Mouse (Mus musculus): ENCODE measurements around the gene Krtap17-1. TPM values are rescaled to one million over a fixed set of nuclear protein-coding genes. Genes with fewer than 3 reads are reported as not detected.

Krtap17-1 gene
- total RNA-seq (2023) = not detected

DNA sequence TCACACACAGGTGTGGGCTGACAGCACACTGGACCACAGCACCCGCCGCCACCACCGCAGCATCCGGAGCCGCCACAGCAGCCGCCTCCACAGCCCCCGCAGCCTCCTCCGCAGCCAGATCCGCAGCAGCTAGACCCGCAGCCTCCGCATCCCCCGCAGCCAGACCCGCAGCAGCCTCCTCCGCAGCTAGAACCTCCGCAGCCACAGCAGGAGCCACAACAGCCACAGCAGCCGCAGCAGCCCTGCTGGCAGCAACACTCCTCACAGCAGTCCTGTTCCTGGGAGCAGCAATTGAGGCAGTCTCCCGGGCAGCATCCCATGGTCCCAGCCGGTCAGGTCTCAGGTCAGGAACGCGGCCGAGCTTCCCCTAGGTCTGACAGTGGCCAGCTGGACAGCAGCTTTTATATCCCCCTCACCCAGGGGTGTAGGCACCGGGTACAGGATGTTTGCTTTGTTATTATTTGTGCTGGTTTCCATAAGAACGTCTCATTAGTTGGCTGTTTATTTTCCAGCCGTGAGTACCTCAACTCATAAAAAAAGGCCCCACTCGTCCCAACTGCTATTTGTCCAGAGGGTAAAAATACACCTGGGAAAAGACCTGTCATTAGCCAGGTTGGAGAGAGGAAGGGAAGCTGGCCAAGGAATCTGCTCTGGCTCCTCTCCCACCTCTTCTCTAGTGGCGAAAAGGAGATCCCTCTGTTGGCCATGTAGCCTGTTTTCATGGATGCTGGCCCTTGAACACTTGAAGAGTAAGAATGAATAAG lies at the start of gene Krtap17-1:
TSS of gene Krtap17-1 (minus strand) at position 375 of the 764 bp plus-strand sequence.

GRCm38 (mm10) chr11:100041454-100041853 lies 47.7 kb upstream of the Krtap17-1 start, which contains the start of gene Krt34:
TSS of gene Krt34 (minus strand) at chr11:100041554.

DNA sequence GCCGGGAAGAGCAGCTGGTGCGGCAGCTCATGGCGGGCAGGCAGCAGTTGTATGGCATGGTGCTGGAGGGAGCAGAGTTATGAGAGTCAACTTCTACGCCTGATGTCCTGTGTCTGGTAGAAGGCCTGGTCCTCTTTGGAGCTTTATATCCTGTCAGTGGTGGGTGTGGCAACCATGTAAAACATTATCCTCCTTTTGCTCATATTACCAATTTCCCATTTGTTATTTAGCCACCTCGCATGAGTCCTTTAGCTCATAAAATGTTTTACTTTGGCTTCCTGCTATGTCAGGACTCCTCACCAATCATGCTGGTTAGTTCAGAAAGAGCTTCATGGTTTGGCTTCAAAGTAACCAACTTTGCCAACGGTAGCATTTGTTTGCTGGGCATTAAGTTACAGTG lies 36.0 kb upstream of the Krtap17-1 start, which contains the start of gene Krt33b:
TSS of gene Krt33b (minus strand) at position 101 of the 400 bp plus-strand sequence.

GRCm38 (mm10) chr11:100016112-100016511 lies 22.3 kb upstream of the Krtap17-1 start, which contains the start of gene Krt33a:
TSS of gene Krt33a (minus strand) at chr11:100016212.

DNA sequence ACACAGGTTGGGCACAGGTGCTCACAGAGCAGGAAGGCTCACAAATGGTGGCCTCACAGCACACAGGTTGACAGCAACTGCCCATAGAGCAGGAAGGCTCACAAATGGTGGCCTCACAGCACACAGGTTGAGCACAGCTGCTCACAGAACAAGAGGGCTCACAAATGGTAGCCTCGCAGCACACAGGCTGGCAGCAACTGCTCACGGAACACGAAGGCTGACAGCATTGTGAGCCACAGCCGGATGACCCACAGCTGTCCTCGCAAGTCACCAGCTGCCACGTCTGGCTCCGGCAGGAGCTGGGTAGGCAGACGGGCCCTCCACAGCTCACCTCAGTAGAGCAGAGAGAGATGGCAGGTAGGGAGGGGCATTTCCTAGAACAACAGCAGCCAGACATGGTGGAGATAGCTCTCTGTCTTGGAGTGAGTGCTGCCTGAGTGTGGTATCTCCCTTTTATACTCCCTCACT lies 7.6 kb downstream of the Krtap17-1 start, which contains the start of gene Krtap16-1:
TSS of gene Krtap16-1 (minus strand) at position 418 of the 468 bp plus-strand sequence.

GRCm38 (mm10) chr11:99978953-99979352 lies 14.8 kb downstream of the Krtap17-1 start, which contains the start of gene Krtap29-1:
TSS of gene Krtap29-1 (minus strand) at chr11:99979053.

DNA sequence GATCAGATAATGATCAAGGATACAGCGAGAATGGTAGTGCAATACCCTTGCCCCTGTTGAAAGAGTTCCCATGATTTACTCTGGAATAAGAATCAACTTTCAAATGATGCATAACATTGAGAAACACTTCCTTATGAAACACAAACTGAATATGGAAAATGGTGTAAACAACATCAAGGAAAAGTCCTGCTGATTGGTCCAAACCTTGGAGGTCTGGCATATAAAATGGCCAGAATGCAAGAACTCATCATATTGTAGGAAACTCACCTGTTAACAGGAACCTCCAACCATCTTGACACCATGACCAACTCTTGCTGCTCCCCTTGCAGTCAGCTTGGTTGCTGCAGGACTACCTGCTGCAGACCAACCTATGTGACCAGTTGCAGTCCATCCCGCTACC lies 45.6 kb downstream of the Krtap17-1 start, which contains the start of gene Krtap9-5:
TSS of gene Krtap9-5 (plus strand) at position 301 of the 400 bp plus-strand sequence.

Other genes with a start within 250 kb of the Krtap17-1 start
- gene Gm11595, start 221.1 kb downstream of the Krtap17-1 start, total RNA-seq (2023) = not detected
- gene Krtap4-8, start 213.3 kb downstream of the Krtap17-1 start, total RNA-seq (2023) = not detected
- not detected for gene Krtap4-9, start 208.8 kb downstream of the Krtap17-1 start, total RNA-seq (2023)
- gene Gm11596, start 200.5 kb downstream of the Krtap17-1 start, total RNA-seq (2023) = not detected
- gene Gm11569, start 195.1 kb downstream of the Krtap17-1 start, total RNA-seq (2023) = not detected
- gene Gm11554, start 189.5 kb downstream of the Krtap17-1 start, total RNA-seq (2023) = not detected
- gene Krtap4-13, start 184.1 kb downstream of the Krtap17-1 start, total RNA-seq (2023) = not detected
- gene Gm11564, start 178.3 kb downstream of the Krtap17-1 start, total RNA-seq (2023) = not detected
- not detected for gene 2300003K06Rik, start 155.9 kb downstream of the Krtap17-1 start, total RNA-seq (2023)
- gene Krtap4-16, start 142.4 kb downstream of the Krtap17-1 start, total RNA-seq (2023) = not detected
- not detected for gene Gm11568, start 136.1 kb downstream of the Krtap17-1 start, total RNA-seq (2023)
- gene Gm11559, start 129.5 kb downstream of the Krtap17-1 start, total RNA-seq (2023) = not detected
- gene Krtap9-1, start 120.6 kb downstream of the Krtap17-1 start, total RNA-seq (2023) = not detected
- gene Gm11567, start 114.8 kb downstream of the Krtap17-1 start, total RNA-seq (2023) = not detected
- gene Krtap31-1, start 86.1 kb downstream of the Krtap17-1 start, total RNA-seq (2023) = not detected
- gene Gm11565, start 79.2 kb downstream of the Krtap17-1 start, total RNA-seq (2023) = not detected
- gene Krtap31-2, start 57.7 kb downstream of the Krtap17-1 start, total RNA-seq (2023) = not detected
- gene Krtap9-5, start 45.5 kb downstream of the Krtap17-1 start, total RNA-seq (2023) = not detected
- gene Krtap29-1, start 14.9 kb downstream of the Krtap17-1 start, total RNA-seq (2023) = not detected
- not detected for gene Krtap16-1, start 7.4 kb downstream of the Krtap17-1 start, total RNA-seq (2023)
- gene Krt33a, start 22.2 kb upstream of the Krtap17-1 start, total RNA-seq (2023) = not detected
- gene Krt33b, start 35.9 kb upstream of the Krtap17-1 start, total RNA-seq (2023) = not detected
- not detected for gene Krt34, start 47.6 kb upstream of the Krtap17-1 start, total RNA-seq (2023)
- not detected for gene Krt31, start 56.6 kb upstream of the Krtap17-1 start, total RNA-seq (2023)
- gene Krt32, start 94.2 kb upstream of the Krtap17-1 start, total RNA-seq (2023) = not detected
- not detected for gene Krt35, start 102.2 kb upstream of the Krtap17-1 start, total RNA-seq (2023)
- gene Krt36, start 111.6 kb upstream of the Krtap17-1 start, total RNA-seq (2023) = not detected
- gene Krt13, start 127.6 kb upstream of the Krtap17-1 start, total RNA-seq (2023) = not detected
- not detected for gene Krt15, start 141.9 kb upstream of the Krtap17-1 start, total RNA-seq (2023)
- gene Krt19, start 154.7 kb upstream of the Krtap17-1 start, total RNA-seq (2023) = not detected
- gene Krt9, start 199.3 kb upstream of the Krtap17-1 start, total RNA-seq (2023) = not detected
- gene Krt14, start 213.6 kb upstream of the Krtap17-1 start, total RNA-seq (2023) = not detected